Mouse (Mus musculus): ENCODE results near the gene Cyct.

The Cyct gene

DNA sequence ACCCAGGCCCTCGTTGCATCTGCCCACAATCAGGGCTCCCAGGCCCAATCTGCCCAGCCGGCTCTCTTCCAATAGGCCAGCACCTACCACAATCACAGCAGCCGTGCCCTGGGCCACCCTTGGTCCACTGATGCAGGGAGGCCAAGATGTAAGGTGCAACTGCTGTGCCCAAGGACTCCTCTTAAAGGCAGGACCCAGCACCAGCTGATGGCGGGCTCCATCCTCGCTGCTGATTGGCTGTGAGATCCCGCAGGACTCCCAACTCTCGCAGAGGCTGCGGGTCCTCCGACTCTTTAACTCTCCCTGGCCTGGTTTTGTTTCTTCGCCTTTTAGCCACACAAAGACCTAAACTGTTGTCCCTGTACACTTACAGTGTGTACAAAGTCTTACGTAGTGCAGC is at the start of gene Cyct:
Gene Cyct (minus strand): TSS at position 225 of the 400 bp plus-strand sequence.
- in situ Hi-C loops (cut with MboI; ENCODE audit: low pct_unique_long_range_greater_than_20kb in 1 of 2, low sequenced_read_pairs in 2 of 2, unreplicated experiment in 1 of 2), result loop anchor here in 1 of 2 experiments (10.0 kb wide), 1 partner anchor 255 kb away; no protein-coding TSS in a partner anchor

DNA sequence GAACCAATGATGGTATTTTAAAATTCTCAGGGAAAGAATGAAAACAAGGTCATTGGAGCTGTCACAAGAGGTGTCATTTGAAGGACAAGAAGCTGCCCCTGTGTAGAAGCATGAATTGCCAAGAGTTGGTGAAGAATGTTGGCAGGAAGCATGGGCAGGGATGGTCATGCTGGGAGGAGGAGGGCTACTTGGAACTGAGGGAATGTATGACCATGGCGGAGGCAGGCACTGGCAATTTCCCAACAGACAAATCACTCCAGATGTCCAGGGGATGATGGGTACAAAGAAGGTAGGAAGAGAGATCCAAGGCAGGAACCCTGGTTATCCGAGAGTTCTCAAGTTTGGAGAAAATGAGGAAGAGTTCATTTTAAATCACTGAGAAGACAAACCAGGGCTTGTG is 49.7 kb upstream of the Cyct start:
- in situ Hi-C loops (cut with MboI; ENCODE audit: low pct_unique_long_range_greater_than_20kb in 1 of 2, low sequenced_read_pairs in 2 of 2, unreplicated experiment in 1 of 2), result no loop called here

DNA sequence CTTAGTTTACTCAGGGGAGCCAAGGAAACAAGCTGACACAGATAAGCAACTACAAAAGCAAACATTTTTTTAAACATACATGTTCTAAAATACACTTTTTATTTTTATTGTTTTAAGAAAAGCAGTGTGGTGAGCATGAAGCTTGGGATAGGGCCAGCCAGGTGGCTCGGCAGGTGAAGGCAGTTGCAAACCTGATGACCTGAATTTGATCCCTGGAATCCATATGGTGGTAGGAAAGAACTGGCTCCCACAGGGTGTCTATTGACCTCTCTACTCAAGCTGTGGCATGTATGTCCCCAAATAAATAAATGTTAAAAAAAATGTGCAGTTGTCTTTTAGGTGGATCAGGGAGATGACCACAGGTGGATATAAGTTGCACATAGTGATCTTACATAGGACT is 49.3 kb upstream of the Cyct start:
- in situ Hi-C loops (cut with MboI; ENCODE audit: low pct_unique_long_range_greater_than_20kb in 1 of 2, low sequenced_read_pairs in 2 of 2, unreplicated experiment in 1 of 2), result no loop called here

DNA sequence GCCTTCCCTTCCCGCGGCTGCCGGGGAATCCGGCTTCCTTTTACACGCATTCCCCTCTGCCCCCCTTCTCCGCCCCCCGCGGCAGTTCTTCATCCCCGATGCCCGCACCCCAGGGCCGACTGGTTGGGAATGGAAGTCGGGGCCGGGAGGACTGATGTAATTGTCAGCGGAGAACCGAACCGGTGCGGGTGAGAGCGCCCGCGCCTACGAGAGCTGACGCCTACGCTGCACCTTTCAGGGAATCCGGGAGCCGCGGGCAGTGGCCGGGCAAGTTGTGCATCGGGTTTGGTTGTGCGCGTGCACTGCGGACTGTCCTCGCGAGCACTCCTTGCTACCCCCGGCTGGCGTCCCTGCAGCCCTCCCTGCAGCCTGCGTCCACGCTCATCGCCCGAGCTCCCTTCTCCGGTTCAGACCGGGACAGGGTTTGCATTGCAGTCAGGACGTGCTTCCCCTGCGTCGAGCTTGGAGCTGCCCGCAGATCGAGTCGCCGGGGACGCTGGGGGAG is 46.7 kb upstream of the Cyct start:
- in situ Hi-C loops (cut with MboI; ENCODE audit: low pct_unique_long_range_greater_than_20kb in 1 of 2, low sequenced_read_pairs in 2 of 2, unreplicated experiment in 1 of 2), result no loop called here

DNA sequence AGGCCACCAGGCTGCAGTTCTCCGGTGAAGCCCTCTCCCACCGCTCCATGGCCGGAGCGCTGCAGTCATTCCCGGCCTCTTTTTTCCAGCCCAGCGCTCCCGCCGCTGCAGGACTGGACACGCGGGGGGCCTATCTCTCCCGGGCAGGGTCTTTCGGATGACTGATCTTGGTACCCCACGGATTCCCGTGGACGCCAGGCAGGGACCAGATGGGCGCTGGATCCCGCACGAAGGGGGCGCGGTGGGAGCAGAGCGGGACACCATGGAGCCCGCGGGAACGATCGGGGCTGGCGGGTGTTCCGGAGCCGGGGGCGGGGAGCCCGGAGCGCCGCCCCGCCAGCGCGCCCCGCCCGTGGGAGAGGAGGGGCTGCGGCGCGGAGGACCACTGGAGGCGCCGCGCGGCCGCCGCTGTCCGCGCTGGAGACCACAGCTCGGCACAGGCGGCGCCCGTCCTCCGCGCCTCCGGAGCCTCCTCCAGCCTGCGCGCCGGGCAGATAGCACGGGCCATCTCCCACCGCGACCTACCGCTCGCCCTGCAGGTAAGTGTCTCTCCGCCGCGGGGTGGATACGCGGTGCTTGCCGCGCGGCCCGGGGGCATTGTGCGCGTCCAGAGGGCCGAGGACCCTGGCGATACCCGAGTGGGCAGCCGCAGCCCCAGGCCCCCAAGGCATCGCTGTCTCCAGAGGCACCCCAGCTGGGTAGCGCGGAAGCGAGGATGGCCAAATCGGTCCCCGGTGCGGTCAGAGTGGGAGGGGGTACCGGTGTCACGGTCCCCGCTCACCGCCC is 46.1 kb upstream of the Cyct start, which contains the start of gene Osbpl6:
Gene Osbpl6 (plus strand): TSS at position 358 of the 786 bp plus-strand sequence.
- in situ Hi-C loops (cut with MboI; ENCODE audit: low pct_unique_long_range_greater_than_20kb in 1 of 2, low sequenced_read_pairs in 2 of 2, unreplicated experiment in 1 of 2), result no loop called here

DNA sequence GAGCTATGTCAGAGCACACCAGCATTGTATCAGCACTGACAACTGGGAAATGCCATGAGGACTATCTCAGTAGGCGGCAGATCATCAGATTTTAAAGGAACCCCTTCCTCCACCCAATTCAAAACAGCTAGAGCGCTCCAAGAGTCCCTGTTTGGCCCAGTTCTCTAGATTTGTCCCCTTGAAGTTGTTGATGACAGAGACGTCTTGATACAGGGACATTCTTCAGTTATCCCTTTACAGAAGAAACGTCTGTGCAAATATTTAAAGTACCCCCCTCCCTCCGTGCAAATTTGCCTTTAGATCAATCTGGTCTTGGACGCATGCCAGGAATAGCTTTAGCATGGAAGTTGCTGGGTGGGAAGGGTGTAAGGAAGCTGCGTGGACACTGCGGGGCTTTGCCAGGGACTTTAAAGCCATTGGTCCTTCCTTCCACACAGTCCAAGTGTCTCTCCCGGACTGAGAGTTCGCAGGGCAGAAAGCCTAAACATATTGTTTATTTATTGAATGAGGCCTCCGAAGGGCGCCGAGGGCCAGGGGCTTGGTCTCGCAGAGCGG is 45.4 kb upstream of the Cyct start:
- in situ Hi-C loops (cut with MboI; ENCODE audit: low pct_unique_long_range_greater_than_20kb in 1 of 2, low sequenced_read_pairs in 2 of 2, unreplicated experiment in 1 of 2), result no loop called here

DNA sequence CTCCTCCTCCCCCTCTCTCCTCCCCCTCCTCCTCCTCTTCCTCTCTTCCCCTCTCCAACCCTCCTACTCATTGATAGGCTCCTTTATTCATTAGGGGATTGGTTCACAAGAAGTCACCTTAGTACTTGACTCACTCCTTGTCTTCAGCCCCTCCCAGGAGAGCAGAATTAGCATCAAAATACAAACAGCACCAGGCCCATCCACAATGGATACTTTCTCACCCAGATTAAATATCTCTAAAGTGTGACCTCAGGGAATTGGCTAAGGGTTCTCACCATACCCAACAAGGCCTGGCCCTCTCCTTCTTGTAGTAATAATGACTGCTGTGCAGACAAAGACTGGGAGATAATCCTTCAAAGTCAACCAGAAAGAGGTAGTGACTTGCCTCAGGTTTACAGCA is 39.9 kb upstream of the Cyct start:
- in situ Hi-C loops (cut with MboI; ENCODE audit: low pct_unique_long_range_greater_than_20kb in 1 of 2, low sequenced_read_pairs in 2 of 2, unreplicated experiment in 1 of 2), result no loop called here

DNA sequence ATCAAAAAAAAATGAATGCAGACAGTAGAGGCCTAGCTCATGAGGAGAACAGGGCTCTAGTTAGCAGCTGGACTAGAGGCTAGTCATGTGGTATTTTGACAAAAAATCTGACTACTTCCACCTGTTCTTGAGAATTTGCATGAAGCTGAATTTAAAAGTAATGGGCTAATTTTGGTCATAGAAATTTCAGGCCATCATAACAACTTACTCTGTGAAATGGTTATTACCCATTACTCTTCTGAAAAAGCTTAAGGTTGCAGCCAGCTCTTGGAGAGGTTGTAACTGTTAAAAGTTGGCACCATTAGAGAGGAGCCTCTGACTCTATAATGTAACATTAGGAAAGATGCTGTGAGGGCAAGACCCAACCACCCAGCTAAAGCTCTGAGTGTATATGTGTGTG is 26.3 kb upstream of the Cyct start:
- in situ Hi-C loops (cut with MboI; ENCODE audit: low pct_unique_long_range_greater_than_20kb in 1 of 2, low sequenced_read_pairs in 2 of 2, unreplicated experiment in 1 of 2), result no loop called here

DNA sequence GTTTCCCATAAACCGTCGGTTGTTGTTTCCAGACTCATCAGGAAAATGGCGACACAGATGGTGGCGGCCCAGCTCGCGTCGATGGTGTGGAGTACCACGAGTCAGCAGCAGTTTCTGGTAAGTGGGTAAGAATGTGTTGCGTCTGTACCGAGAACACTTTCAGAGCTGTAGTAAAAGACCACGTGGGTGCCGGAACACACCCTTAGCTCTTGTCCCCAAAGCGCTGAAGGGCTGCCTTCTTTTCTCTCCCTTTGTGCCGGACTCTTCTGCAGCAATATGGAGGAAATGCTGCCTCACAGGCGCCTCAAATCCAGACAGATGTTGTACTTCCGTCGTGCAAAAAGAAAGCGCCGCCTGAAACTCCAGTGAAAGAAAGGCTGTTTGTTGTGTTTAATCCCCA is 18.4 kb upstream of the Cyct start:
- in situ Hi-C loops (cut with MboI; ENCODE audit: low pct_unique_long_range_greater_than_20kb in 1 of 2, low sequenced_read_pairs in 2 of 2, unreplicated experiment in 1 of 2), result no loop called here

DNA sequence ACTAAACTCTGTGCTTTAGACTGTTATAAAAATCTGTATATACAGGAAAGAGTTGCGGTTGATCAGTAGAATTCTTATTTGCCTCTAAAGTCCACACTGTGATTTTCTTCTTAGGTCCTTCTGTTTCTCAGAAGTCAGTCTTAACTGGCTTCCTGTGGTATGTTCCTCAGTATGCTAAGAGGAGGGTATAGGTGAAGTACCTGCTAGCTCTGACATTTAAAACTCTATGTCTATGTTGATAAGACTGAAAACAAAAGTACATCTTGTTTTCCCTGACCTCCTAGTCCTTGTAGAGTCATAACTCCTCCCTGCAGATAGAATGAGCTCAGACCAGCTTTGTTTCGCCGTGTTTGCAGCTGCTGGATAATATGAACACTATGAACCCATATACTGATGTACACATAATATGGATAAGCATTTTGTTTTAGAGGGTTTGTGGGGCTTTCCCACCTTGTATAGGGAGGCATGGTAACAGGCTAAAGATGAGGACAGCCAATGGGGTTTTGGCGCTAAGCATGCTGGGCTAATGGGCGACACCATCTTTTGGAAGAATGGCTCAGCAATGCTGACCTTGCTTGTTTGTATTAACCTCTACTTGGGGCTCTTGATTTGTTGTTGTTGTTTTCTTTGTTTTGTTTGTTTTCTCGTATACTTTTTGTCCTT is 14.4 kb upstream of the Cyct start:
- in situ Hi-C loops (cut with MboI; ENCODE audit: low pct_unique_long_range_greater_than_20kb in 1 of 2, low sequenced_read_pairs in 2 of 2, unreplicated experiment in 1 of 2), result no loop called here

DNA sequence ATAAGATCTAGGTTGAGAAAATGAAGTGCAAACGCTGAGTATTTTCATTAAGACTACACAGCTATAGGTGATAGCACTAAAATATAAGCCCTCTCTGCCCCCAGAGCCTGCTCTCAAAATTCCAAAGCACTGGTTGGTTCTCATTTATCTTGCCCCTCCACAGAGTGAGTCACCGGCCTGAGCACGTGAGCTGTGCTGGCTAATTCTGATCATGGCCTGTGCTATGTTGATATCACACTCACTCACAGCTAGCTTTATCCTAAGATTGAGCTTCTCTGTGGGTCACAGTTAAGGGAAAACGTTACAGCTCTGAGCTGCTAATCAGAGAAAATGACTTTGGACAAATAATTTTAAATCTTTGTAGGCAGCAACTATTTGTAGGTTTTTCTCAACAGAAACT is 12.0 kb upstream of the Cyct start:
- in situ Hi-C loops (cut with MboI; ENCODE audit: low pct_unique_long_range_greater_than_20kb in 1 of 2, low sequenced_read_pairs in 2 of 2, unreplicated experiment in 1 of 2), result no loop called here

DNA sequence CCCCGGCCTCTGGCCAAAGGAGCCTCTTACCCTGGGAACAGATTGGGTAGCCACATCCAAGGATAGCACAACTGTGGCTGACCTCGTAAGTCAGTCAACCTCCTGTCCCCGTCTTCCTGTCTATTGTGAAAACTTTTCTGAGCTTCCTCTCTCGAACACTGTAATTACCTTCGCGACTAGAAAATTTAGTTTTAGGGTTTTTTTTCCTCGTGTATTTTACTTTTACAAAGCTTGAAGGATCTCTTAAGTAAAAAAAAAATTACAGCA is 10.3 kb upstream of the Cyct start:
- in situ Hi-C loops (cut with MboI; ENCODE audit: low pct_unique_long_range_greater_than_20kb in 1 of 2, low sequenced_read_pairs in 2 of 2, unreplicated experiment in 1 of 2), result no loop called here

DNA sequence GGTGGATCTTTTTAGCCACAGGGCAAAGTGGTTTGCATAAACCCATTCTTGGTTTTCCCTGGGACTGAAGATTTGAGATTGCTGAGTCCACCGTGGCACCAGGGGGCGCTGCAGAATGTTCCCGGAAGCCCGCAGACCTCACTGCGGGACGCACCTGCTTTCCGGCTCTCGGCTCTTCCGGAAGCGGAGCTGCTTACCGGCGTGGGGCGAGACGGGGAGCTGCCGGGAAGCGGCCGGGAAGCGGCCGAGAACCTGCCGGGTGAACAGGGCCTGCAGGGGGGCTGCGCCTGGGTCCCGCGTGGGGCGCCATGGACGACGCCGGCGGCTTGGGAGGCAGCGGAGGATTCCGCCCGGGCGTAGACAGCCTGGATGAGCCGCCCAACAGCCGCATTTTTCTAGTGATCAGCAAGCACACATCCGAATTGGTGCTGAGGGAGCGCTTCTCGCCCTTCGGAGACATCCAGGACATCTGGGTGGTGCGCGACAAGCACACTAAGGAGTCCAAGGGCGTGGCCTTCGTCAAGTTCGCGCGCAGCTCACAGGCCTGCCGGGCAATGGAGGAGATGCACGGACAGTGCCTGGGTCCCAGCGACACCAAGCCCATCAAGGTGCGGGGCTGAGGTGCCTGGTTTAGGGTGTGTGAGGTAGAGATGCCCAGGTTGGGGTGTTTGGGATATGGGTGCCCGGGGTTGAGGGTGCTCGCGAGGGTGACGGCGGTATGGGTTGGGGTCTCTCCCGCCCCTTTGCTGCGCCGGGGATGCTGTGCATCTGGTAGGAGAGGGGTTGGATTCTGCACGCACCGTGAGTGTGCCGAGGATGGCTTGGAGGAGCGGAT is 9.8 kb upstream of the Cyct start, which contains the start of gene Rbm45:
Gene Rbm45 (plus strand): TSS at position 164 of the 835 bp plus-strand sequence.
- in situ Hi-C loops (cut with MboI; ENCODE audit: low pct_unique_long_range_greater_than_20kb in 1 of 2, low sequenced_read_pairs in 2 of 2, unreplicated experiment in 1 of 2), result loop anchor here in 1 of 2 experiments (10.0 kb wide), 1 partner anchor 245 kb away; no protein-coding TSS in a partner anchor

DNA sequence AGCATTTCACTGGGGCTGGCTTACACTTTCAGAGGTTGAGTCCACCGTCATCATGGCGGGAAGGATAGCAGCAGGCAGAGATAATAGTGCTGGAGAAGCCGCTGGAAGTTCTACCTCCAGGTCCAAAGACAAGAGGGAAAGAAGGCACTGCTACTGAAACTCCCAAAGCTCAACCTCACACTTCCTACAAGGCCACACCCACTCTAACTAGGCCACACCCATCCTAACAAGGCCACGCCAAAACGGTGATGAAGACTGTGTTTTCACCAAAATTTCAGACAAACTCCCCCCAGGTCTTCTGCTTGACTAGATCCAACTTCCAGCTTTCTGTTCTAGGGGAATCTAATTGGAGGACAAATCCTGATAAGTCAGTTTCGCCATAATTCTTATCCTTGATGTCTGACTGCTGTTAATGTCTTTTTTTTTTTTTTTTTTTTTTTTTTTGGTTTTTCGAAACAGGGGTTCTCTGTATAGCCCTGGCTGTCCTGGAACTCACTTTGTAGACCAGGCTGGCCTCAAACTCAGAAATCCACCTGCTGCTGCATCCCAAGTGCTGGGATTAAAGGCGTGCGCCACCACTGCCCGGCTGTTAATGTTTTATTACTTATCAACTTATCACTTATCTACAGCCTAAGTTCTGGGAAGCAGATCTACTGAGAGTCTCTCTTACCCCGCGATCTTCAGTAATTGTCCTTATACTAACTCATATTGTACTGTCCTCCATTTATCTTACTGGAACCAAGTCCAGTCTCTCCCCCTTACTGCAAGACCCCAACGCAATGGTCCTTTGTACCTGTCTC is 8.8 kb upstream of the Cyct start:
- in situ Hi-C loops (cut with MboI; ENCODE audit: low pct_unique_long_range_greater_than_20kb in 1 of 2, low sequenced_read_pairs in 2 of 2, unreplicated experiment in 1 of 2), result loop anchor here in 1 of 2 experiments (10.0 kb wide), 1 partner anchor 246 kb away; no protein-coding TSS in a partner anchor

DNA sequence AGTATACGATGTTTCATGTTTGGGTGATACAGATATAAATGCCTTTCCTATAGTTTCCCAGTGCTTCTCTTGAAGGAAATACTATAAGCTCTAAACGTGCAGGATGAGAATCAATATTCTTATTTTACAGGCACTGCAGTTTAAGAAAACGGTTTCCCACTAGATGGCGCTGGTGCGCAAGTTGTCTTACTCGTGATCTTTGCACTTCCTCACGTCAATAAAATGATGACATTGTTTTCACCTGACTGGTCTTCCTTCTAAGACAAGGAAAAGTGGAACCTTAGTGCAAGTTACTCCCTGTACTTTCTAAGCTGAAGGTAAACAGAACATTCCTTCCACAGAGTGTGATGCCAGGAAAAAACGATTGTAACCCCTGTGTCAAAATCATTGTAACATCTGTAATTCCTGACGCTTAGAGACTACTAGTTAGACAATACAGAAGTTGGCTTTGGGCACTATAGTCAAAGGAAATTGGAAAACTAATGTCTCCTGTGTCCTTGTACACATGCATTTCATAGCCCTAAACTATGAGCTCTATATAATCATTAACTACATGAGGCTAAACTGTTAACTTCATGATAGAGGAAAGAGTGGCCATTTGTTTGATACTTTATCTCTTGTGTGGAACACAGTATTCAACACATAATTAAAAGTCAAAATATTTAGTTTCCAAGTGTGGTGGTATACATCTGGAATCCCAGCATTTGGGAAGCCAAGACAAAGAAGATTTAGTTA is 7.1 kb upstream of the Cyct start:
- in situ Hi-C loops (cut with MboI; ENCODE audit: low pct_unique_long_range_greater_than_20kb in 1 of 2, low sequenced_read_pairs in 2 of 2, unreplicated experiment in 1 of 2), result loop anchor here in 1 of 2 experiments (10.0 kb wide), 1 partner anchor 247 kb away; no protein-coding TSS in a partner anchor

DNA sequence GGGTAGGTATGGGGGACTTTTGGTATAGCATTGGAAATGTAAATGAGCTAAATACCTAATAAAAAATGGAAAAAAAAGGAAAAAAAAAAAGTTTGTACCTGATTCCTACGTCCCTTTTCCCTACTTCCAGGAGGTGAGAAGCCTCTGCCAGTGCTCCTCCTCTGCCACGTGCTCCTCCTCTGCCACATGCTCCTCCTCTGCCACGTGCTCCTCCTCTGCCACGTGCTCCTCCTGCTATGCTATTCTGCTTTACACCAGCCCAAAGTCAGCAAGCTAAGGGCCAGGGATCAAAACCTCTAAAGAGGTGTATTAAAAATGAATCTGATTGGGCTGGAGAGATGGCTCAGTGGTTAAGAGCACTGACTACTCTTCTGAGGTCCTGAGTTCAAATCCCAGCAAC is 5.6 kb upstream of the Cyct start:
- in situ Hi-C loops (cut with MboI; ENCODE audit: low pct_unique_long_range_greater_than_20kb in 1 of 2, low sequenced_read_pairs in 2 of 2, unreplicated experiment in 1 of 2), result loop anchor here in 1 of 2 experiments (10.0 kb wide), 1 partner anchor 249 kb away; no protein-coding TSS in a partner anchor

DNA sequence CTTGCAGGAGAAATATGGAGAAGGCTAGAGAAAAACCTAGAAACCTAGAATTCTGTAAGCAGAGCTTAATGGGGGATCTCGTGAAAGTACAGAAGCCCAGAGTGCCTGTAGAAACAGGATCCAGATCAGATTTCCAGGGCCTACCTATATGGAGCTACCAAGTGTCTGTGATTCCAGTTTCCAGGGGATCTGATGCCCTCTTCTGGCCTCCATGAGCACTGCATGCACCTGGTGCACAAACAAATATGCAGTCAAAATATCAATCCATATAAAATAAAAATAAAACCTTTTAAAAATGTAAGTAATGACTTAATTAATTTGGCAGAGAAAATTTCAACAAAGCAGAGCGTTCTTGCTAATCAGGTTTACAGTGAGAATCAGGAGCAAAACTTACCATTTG is 1.9 kb upstream of the Cyct start:
- in situ Hi-C loops (cut with MboI; ENCODE audit: low pct_unique_long_range_greater_than_20kb in 1 of 2, low sequenced_read_pairs in 2 of 2, unreplicated experiment in 1 of 2), result loop anchor here in 1 of 2 experiments (10.0 kb wide), 1 partner anchor 253 kb away; no protein-coding TSS in a partner anchor
